7 mouse cellular contexts compared by ENCODE assay signal in genomic region chr9:21165952-21166451, GRCm38 (mm10). TPM values are rescaled to one million over a fixed set of nuclear protein-coding genes. Genes with fewer than 3 reads are reported as not detected.
A peak's percentile ranks its signal among the peaks of the same experiment; 100 is the strongest.
DNase-seq lines count a peak whose midpoint lies in the region; ATAC-seq lines count a peak whose summit lies in the region.

No protein-coding gene starts in this region.

- H3K9ac ChIP-seq in midbrain, embryonic 15.5 days = peak overlapping the region; percentile 28

- no peaks in the 10 kb centered on the region for H3K36me3 ChIP-seq in embryonic facial prominence, embryonic 10.5 days (replicated peaks)
- no peaks in the 10 kb centered on the region for H3K36me3 ChIP-seq in midbrain, embryonic 15.5 days (replicated peaks)

- peak overlapping the region; percentile 78 for H3K27ac ChIP-seq in embryonic facial prominence, embryonic 10.5 days (replicated peaks)
- H3K27ac ChIP-seq in midbrain, embryonic 15.5 days = no peak overlapping the region

- intact Hi-C loops in heart, postnatal 36 days (cut with DNase I) = no loop called here
- intact Hi-C loops in left cerebral cortex, postnatal 36 days (cut with DNase I) = no loop called here

- peaks cover 68% of the 10 kb centered on the region for H3K4me1 ChIP-seq in embryonic facial prominence, embryonic 10.5 days
- H3K4me1 ChIP-seq in midbrain, embryonic 15.5 days = peaks cover 35% of the 10 kb centered on the region

- peak; percentile 52 for DNase-seq in urinary bladder, postnatal 25 days (ENCODE audit: low spot score)
- no peak for DNase-seq in urinary bladder, adult 2 months (ENCODE audit: low spot score)
- DNase-seq in embryonic facial prominence, embryonic 10.5 days (ENCODE audit: low spot score) = peak; percentile 77
- DNase-seq in heart, postnatal 36 days = peak; percentile 62 to 73
- peak; percentile 52 to 68 for DNase-seq in left cerebral cortex, postnatal 36 days (ENCODE audit: low spot score in 2 of 2)
- peak; percentile 43 for DNase-seq in testis, postnatal 14 days (ENCODE audit: low spot score)

- H3K4me3 ChIP-seq in embryonic facial prominence, embryonic 10.5 days = peak overlapping the region; percentile 66
- H3K4me3 ChIP-seq in midbrain, embryonic 15.5 days = peak overlapping the region; percentile 45

- 1% methylated on average over 47 of the region's 47 CpGs for WGBS in embryonic facial prominence, embryonic 10.5 days
- WGBS in midbrain, embryonic 15.5 days = 1% methylated on average over 45 of the region's 47 CpGs

- no peak for ATAC-seq in midbrain, embryonic 15.5 days (replicated peaks)

- peak overlapping the region; percentile 69 for H3K4me2 ChIP-seq in midbrain, embryonic 15.5 days

- no peaks in the 10 kb centered on the region for H3K9me3 ChIP-seq in embryonic facial prominence, embryonic 10.5 days
- no peaks in the 10 kb centered on the region for H3K9me3 ChIP-seq in midbrain, embryonic 15.5 days

- peaks cover 67% of the 10 kb centered on the region for H3K27me3 ChIP-seq in embryonic facial prominence, embryonic 10.5 days (replicated peaks; ENCODE audit: low read depth, poor library complexity, severe bottlenecking)
- H3K27me3 ChIP-seq in midbrain, embryonic 15.5 days (replicated peaks) = peaks cover 73% of the 10 kb centered on the region

RNA-seq across cellular contexts. Expression of gene Pde4a, which starts 0.5 kb away (rescaled TPM):
- polyA plus RNA-seq in urinary bladder, adult 2 months (2012; rRNA removed) = 8.3 and 11.6 TPM in 2 replicates
- 4.9 and 5.3 TPM in 2 replicates for polyA plus RNA-seq in embryonic facial prominence, embryonic 10.5 days (2016; fragmentation: Nextera tagmentation; extraction: Ambion mirVana)
- 10 to 100 TPM; 45.9 to 52.0 TPM for total RNA-seq in heart, postnatal 36 days (2021)
- 10 to 100 TPM; 94.8 to 98.7 TPM for total RNA-seq in left cerebral cortex, postnatal 36 days (2021)
- polyA plus RNA-seq in midbrain, embryonic 15.5 days (2015; fragmentation: Nextera tagmentation; extraction: Ambion mirVana) = 42.7 and 44.5 TPM in 2 replicates

RNA-seq across cellular contexts. Expression of gene Cdc37, which starts 16.2 kb away (rescaled TPM):
- 198 and 211 TPM in 2 replicates for polyA plus RNA-seq in urinary bladder, adult 2 months (2012; rRNA removed)
- polyA plus RNA-seq in embryonic facial prominence, embryonic 10.5 days (2016; fragmentation: Nextera tagmentation; extraction: Ambion mirVana) = 418 and 430 TPM in 2 replicates
- total RNA-seq in heart, postnatal 36 days (2021) = 100 to 1,000 TPM; 157 to 165 TPM
- 100 to 1,000 TPM; 139 to 155 TPM for total RNA-seq in left cerebral cortex, postnatal 36 days (2021)
- polyA plus RNA-seq in midbrain, embryonic 15.5 days (2015; fragmentation: Nextera tagmentation; extraction: Ambion mirVana) = 215 and 226 TPM in 2 replicates

RNA-seq across cellular contexts. Expression of gene Tyk2, which starts 35.0 kb away (rescaled TPM):
- 23.9 and 28.5 TPM in 2 replicates for polyA plus RNA-seq in urinary bladder, adult 2 months (2012; rRNA removed)
- 14.8 and 16.1 TPM in 2 replicates for polyA plus RNA-seq in embryonic facial prominence, embryonic 10.5 days (2016; fragmentation: Nextera tagmentation; extraction: Ambion mirVana)
- 1 to 10 TPM; 8.2 to 9.6 TPM for total RNA-seq in heart, postnatal 36 days (2021)
- total RNA-seq in left cerebral cortex, postnatal 36 days (2021) = 10 to 100 TPM in 1 of 2 experiments, 1 to 10 TPM in 1; 9.1 to 15.3 TPM
- 12.5 TPM in 2 replicates for polyA plus RNA-seq in midbrain, embryonic 15.5 days (2015; fragmentation: Nextera tagmentation; extraction: Ambion mirVana)
